Mouse (Mus musculus) bone marrow, adult 2 months (tissue): ENCODE measurements around the gene Gm49378.

Experiments used
- CTCF ChIP-seq: fragments of 200-500 bp; IDR thresholded peaks from 2 replicates; pipeline ENCODE4 v1.5.1; 2011; ENCODE audit warnings: low read length, control low read depth; ENCODE audit not compliant: control insufficient read depth, insufficient read depth
- POLR2A ChIP-seq: fragments of 200-500 bp; IDR thresholded peaks from 2 replicates; pipeline ENCODE4 v1.6.1; 2011; ENCODE audit warnings: low read depth, mild to moderate bottlenecking, control low read depth, low read length, borderline replicate concordance; ENCODE audit not compliant: control insufficient read depth

- TF ChIP-seq CTCF (no peak), POLR2A (no peak)
Observed at GRCm38 (mm10) chr14:55590748-55591330, 46.9 kb downstream of the Gm49378 start, which contains the start of gene Psme2.
